Mouse (Mus musculus) 3134 (cell line): ENCODE data around the gene Fpgt.

Source experiments
- DNase-seq: peaks from one replicate; pipeline ENCODE4 v3.0.0-alpha.2; 2011; ENCODE audit warnings: low spot score; ENCODE audit not compliant: insufficient read length; ENCODE audit errors: extremely low read depth

The Fpgt gene

GRCm38 (mm10) chr3:155093116-155093956 is at the start of gene Fpgt, which contains the start of gene Lrriq3:
Gene Fpgt, minus strand, starts transcription at chr3:155093403.
Gene Lrriq3, plus strand, starts transcription at chr3:155093434.
- DNase-seq = peak; percentile 93

DNA sequence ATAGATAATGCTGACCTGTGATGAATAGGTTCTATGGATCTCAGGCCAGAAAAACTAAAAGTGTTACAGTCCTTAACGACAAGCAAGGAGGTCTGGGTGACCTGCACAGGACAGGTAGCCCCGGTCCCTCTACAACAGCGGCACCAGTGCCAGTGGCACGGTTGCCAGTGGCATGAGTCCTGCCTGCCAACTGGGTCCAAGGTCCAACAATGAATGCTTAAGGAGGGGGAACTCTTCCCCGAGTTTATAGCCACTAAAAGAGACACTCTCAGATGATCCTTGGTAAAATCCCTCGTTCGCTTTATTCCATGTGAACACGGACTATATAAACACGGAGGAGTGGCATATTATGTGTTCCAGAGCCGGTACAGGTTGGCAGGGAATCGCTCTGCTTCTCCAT is 47.8 kb upstream of the Fpgt start:
- DNase-seq = no peak

GRCm38 (mm10) chr3:155137737-155138136 is 44.5 kb upstream of the Fpgt start:
- no peak for DNase-seq

DNA sequence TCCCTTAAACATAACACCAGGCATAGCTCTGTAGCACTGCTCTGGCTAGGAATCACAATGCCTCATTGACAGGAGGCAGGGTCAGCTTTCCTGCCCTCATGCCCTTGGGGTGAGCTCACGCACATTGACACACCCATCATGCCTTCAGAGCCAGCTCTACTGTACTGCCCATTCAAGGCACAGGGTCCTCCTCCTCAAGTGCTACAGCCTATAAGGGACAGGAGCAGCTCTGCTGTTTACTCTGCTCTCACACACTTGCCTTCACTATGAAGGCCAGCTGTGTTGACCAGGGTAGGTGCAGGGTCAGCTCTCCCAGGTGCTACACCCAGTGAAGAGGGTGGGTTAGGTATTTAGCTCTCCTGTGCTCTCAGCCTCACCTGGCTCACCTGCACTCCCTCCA is 12.8 kb upstream of the Fpgt start:
- no peak for DNase-seq

DNA sequence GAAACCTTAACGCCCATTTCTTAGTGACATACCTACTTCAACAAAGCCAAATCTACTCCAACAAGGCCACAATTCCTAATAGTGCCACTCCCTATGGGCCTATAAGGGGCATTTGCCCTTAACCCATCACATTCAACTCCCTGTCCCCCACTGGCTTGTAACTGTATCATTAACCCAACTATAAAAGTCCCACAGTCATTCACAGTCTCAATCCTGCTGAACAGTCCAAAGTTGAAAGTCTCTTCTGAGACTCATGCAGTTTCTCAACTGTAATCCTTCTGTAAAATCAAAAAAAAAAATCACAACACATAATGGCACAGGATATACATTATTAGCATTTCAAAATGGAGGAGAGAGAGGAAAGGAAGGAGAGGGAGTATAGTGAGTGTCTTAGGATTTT is 6.1 kb upstream of the Fpgt start:
- DNase-seq = no peak

- no peak for DNase-seq
Observed at GRCm38 (mm10) chr3:155092081-155092480, 1.1 kb downstream of the Fpgt start.

DNA sequence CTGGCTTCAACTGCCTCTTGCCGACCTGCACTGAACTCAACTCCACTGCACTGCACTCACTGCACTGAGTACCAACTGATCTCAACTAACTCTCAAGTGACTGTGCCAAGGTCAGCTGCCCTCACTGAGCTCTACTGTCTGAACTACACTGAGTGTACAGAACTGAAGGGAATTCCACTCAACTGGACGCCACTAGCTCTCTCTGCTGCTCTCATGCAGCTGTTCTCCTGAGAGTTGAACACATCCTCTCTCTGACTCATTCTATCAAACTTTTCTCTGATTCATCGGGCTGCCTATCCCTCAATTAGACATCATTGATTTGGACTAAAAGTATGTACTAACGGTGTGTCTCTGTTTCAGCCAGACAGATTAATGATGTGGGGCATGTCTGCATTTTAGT is 15.3 kb downstream of the Fpgt start:
- DNase-seq = no peak

DNA sequence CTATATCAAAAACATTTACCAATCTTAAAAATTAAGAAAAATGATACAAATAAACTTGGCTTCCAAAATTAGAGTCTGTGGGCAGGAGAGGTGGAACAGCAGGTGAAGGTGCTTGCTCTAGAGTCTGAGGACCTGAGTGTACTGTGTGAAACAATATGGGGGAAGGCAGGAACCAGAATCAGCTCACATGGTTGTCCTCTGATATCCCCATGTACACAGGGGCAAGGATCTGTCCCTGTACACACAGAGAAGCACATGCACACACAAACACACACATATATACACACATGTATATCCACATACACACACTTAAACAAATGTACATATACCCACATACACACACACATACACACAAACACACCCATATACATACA is 33.8 kb downstream of the Fpgt start:
- DNase-seq = no peak

- no peak for DNase-seq
Observed at GRCm38 (mm10) chr3:155058800-155059448, 34.3 kb downstream of the Fpgt start.

- no peak for DNase-seq
Observed at GRCm38 (mm10) chr3:155057566-155057965, 35.6 kb downstream of the Fpgt start.

GRCm38 (mm10) chr3:155056606-155057005 is 36.6 kb downstream of the Fpgt start:
- DNase-seq = peak; percentile 13

DNA sequence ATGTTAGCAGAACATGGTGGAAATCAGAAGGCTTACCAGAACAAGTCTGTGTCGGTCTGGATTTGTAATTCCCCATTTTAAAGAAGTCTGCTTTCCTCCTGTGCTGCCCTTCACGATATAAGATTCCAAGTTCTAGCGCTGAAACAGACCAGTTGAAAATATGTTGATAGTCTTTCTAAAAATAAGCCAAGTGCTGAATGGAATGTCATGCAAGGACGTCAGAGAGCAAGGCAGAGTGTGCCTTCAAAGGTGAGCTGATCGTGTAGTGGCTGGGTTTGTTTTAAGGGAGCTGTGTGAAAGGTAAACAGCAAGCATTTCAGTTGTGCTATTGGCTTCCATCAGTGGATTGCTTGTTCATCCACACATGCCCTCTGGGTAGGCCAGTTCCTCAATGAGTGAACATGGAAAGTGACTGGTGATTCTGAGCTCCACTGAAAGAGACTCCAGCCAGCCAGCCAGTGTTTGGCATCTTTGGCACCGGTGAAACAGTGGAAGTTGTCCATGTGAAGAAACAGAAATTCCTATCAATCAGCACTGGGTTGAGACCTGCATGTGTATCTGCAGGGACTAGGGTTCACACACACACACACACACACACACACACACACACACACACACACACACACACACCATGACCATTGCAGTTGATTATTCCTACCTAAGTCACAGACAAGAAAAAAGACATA is 37.8 kb downstream of the Fpgt start, which contains the start of gene Tnni3k:
Gene Tnni3k (minus strand): TSS at position 177 of the 686 bp plus-strand sequence.
- DNase-seq = no peak

DNA sequence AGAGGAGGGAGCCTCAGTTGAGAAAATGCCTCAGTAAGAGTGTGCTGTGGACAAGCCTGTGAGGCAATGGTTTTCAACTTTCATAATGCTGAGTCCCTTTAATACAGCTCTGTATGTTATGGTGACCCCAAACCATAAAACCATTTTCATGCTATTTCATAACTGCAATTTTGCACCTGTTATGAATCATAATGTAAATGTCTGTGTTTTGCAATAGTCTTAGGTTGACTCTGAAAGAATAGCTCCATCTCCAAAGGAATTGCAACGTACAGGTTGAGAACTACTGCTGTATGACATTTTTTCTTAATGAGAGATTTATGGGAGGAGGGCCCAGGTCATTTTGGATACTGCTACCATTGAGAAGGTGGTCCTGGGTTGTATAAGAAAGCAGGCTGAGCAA is 40.0 kb downstream of the Fpgt start:
- no peak for DNase-seq

DNA sequence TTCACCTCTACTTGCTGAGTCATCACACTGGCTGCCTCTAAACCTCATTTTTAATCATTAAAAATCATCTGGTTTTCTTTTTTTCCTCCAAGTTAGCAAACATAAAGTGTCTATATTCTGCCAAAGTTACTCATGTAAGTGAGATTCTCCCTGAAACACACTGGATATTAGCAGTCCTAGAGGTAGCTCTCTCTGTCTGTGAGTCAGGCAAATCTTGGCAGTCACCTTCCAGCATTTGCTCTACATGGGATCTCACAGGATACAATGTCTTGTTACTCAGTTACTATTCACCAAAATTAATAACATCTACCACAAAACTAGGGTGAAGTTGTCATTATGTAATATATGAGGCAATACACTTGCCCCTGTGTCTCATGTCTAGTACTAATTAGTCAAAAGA is 41.2 kb downstream of the Fpgt start:
- DNase-seq = no peak

DNA sequence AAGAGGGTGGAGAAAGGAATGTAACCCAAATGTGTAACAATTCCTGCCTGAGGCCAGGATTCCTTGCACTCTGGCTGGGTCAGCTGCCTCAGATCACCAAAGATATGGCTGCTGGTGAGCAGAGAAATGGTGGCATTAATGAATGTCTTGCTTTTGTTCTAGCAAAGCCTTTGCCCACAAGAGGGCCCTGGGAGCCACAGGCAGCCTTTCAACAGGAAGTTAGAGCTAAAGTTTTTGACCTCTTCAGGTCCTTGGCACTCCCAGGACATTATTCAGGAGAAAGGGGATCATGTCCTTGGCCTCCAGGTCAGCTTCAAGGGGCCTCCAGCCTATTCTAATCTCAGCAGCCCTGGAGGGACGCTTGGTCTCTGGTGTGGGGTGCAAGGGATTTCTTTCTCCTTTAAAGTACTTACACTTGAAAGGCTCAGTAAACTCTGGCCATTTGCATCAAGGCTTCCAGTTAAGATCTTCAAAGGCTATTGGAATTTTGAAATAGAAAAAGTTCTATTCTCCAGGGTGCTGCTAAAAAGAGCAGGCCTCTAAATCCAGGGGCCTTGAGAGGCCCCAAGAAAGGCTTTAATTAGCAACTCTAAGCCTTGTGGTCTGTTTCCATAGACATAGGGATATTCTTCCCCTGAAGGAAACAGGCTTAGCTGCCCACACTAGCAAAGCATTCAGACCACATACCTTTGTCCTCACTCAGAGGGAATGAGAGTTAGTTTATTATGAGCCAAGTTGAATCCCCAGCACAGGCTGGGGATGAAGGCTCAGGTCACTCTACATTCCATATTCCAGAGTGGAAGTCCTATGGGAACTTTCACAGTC is 54.0 kb downstream of the Fpgt start:
- DNase-seq = no peak
